In genomic region chr11:95509126-95509717, GRCm38 (mm10) we compare ENCODE assay signal across 11 mouse cellular contexts. TPM values are rescaled to one million over a fixed set of nuclear protein-coding genes. Genes with fewer than 3 reads are reported as not detected.
DNase-seq lines count a peak whose midpoint lies in the region; ATAC-seq and TF ChIP-seq lines count a peak whose summit lies in the region.
"Had no signal": no experiment of that assay in that cellular context is flagged by ENCODE, and none has a peak within 500 bp of the region (broad histone marks: within the 10 kb centered on the region; RNA-seq: fewer than 3 reads in every experiment).

No protein-coding gene starts in this region.

- peaks cover 12% of the 10 kb centered on the region for H3K27me3 ChIP-seq in spleen, adult 2 months (ENCODE audit: control insufficient read depth, insufficient read depth, low read length)
- H3K27me3 ChIP-seq in splenic B cell, adult 2 months (ENCODE audit: control insufficient read depth, insufficient read depth, low read length, poor library complexity, severe bottlenecking): no peaks in the 10 kb centered on the region
- H3K27me3 ChIP-seq in forebrain, embryonic 12.5 days: peaks cover 66% of the 10 kb centered on the region

- TF ChIP-seq CTCF in gastrocnemius, adult 2 months (IDR thresholded peaks at IDR 0.05): peak; percentile 66
- peak; percentile 37; the same call in 1 of the 2 replicates for TF ChIP-seq CTCF in spleen, adult 2 months (IDR thresholded peaks at IDR 0.05; ENCODE audit: extremely low read depth, insufficient read depth, insufficient read length, insufficient replicate concordance)

- no peak for TF ChIP-seq POLR2A in spleen, adult 2 months (IDR thresholded peaks at IDR 0.05; ENCODE audit: low read depth, low read length)

- no peak overlapping the region for H3K4me3 ChIP-seq in gastrocnemius, adult 2 months
- H3K4me3 ChIP-seq in spleen, adult 2 months (ENCODE audit: extremely low read depth, insufficient read depth, insufficient read length): no peak overlapping the region
- no peak overlapping the region for H3K4me3 ChIP-seq in forebrain, embryonic 12.5 days (replicated peaks)
- H3K4me3 ChIP-seq: erythroblast, embryonic 14.5 days; hindbrain, embryonic 13.5 days had no signal

- H3K9ac ChIP-seq in forebrain, embryonic 12.5 days: no peak overlapping the region
- H3K9ac ChIP-seq: hindbrain, embryonic 13.5 days had no signal

- H3K4me2 ChIP-seq in forebrain, embryonic 12.5 days: no peak overlapping the region
- H3K4me2 ChIP-seq: hindbrain, embryonic 13.5 days had no signal

- H3K27ac ChIP-seq in gastrocnemius, adult 2 months: no peak overlapping the region
- no peak overlapping the region for H3K27ac ChIP-seq in spleen, adult 2 months (ENCODE audit: insufficient read depth, low read length)
- H3K27ac ChIP-seq in forebrain, embryonic 12.5 days: no peak overlapping the region
- H3K27ac ChIP-seq: hindbrain, embryonic 13.5 days had no signal

- WGBS in spleen, adult 2 months: 65% methylated on average over 6 of the region's 6 CpGs
- WGBS in forebrain, embryonic 12.5 days: 84% methylated on average over 6 of the region's 6 CpGs

- peaks cover 7% of the 10 kb centered on the region for H3K4me1 ChIP-seq in spleen, adult 2 months (ENCODE audit: control insufficient read depth, insufficient read depth, insufficient read length)
- peaks cover 26% of the 10 kb centered on the region for H3K4me1 ChIP-seq in forebrain, embryonic 12.5 days

- intact Hi-C loops in gastrocnemius, adult 2 months (cut with DNase I): no loop called here

- ATAC-seq in forebrain, embryonic 12.5 days (ENCODE audit: low FRiP score): no peak
- ATAC-seq: activated CD4-positive, CD25-positive, alpha-beta regulatory T cell, adult 4 months had no signal

- H3K9me3 ChIP-seq in forebrain, embryonic 12.5 days: no peaks in the 10 kb centered on the region
- H3K9me3 ChIP-seq: hindbrain, embryonic 13.5 days had no signal

- DNase-seq in gastrocnemius, adult 2 months: no peak
- DNase-seq in gastrocnemius, postnatal 25 days: no peak
- DNase-seq in spleen, adult 2 months (ENCODE audit: low read depth in 1 of 2, low spot score in 2 of 2): no peak
- no peak for DNase-seq in spleen, adult 12 weeks (ENCODE audit: low spot score)
- peak; percentile 65 for DNase-seq in adrenal gland, adult 2 months
- DNase-seq in splenic B cell, adult 2 months (ENCODE audit: low read depth, low spot score): peak; percentile 38
- DNase-seq in spleen, postnatal 14 days (ENCODE audit: low spot score in 2 of 2): no peak

- H3K36me3 ChIP-seq in spleen, adult 2 months (ENCODE audit: control insufficient read depth, insufficient read depth, low read length): no peaks in the 10 kb centered on the region
- H3K36me3 ChIP-seq in splenic B cell, adult 2 months (ENCODE audit: control insufficient read depth, insufficient read depth, low read length, poor library complexity, severe bottlenecking): no peaks in the 10 kb centered on the region
- no peaks in the 10 kb centered on the region for H3K36me3 ChIP-seq in forebrain, embryonic 12.5 days (replicated peaks)
- H3K36me3 ChIP-seq: hindbrain, embryonic 13.5 days had no signal

RNA-seq across cellular contexts. Expression of gene Nxph3, which starts 5.1 kb away (rescaled TPM):
- total RNA-seq in gastrocnemius, adult 2 months (2021): under 1 TPM; 0.20 to 0.23 TPM
- total RNA-seq in gastrocnemius, postnatal 25 days (2021): under 1 TPM; 0.16 to 0.26 TPM
- 0.27 and 0.54 TPM in 2 replicates for polyA plus RNA-seq in spleen, adult 2 months (2012; rRNA removed)
- total RNA-seq in adrenal gland, adult 2 months (2021): 1 to 10 TPM; 1.9 to 6.2 TPM
- 1.6 and 2.6 TPM in 2 replicates for polyA plus RNA-seq in adrenal gland, adult 2 months (2012; rRNA removed)
- 0.57 and 0.87 TPM in 2 replicates for polyA plus RNA-seq in forebrain, embryonic 12.5 days (2016; fragmentation: Nextera tagmentation; extraction: Ambion mirVana)
- polyA plus RNA-seq: activated CD4-positive, CD25-positive, alpha-beta regulatory T cell, adult 4 months; erythroblast, embryonic 14.5 days had no signal

Comparison
In these comparisons a context has a peak if more than half of its experiments do, and no peak if none do; other contexts are left out.
1. DNase-seq: peak in adrenal gland, adult 2 months (single experiment) and splenic B cell, adult 2 months (single experiment); none in gastrocnemius, adult 2 months (single experiment), gastrocnemius, postnatal 25 days (single experiment), spleen, adult 2 months (0 of 2), spleen, adult 12 weeks (single experiment) and spleen, postnatal 14 days (0 of 2).